ENCODE assay signal across 21 mouse cellular contexts in genomic region chr1:78666585-78666984, GRCm38 (mm10).
"Had no signal": no experiment of that assay in that cellular context is flagged by ENCODE, and none has a peak within 500 bp of the region (broad histone marks: within the 10 kb centered on the region; RNA-seq: fewer than 3 reads in every experiment).

No protein-coding gene starts in this region.

- ATAC-seq: liver, postnatal 0 days; lung, postnatal 0 days; midbrain, embryonic 13.5 days; midbrain, embryonic 16.5 days had no signal

- H3K4me3 ChIP-seq: liver, embryonic 13.5 days; liver, embryonic 15.5 days; lung, embryonic 15.5 days; megakaryocyte, embryonic 14.5 days; midbrain, embryonic 13.5 days; neural tube, embryonic 13.5 days; neural tube, embryonic 15.5 days; stomach, embryonic 15.5 days had no signal

- H3K4me1 ChIP-seq: lung, embryonic 15.5 days; stomach, embryonic 15.5 days had no signal

- H3K9me3 ChIP-seq: liver, embryonic 13.5 days; liver, embryonic 15.5 days; lung, embryonic 15.5 days; megakaryocyte, embryonic 14.5 days; midbrain, embryonic 13.5 days; neural tube, embryonic 13.5 days; neural tube, embryonic 15.5 days; stomach, embryonic 15.5 days had no signal

- DNase-seq: liver, embryonic 13.5 days; liver, postnatal 0 days; lung, adult 2 months; lung, postnatal 4 days; retina, postnatal 1 day; right cerebral cortex, postnatal 14 days; thymus, adult 2 months; thymus, postnatal 25 days; thymus, postnatal 4 days had no signal

- H3K27me3 ChIP-seq: liver, embryonic 13.5 days; liver, embryonic 15.5 days; lung, embryonic 15.5 days; megakaryocyte, embryonic 14.5 days; midbrain, embryonic 13.5 days; neural tube, embryonic 13.5 days; neural tube, embryonic 15.5 days; stomach, embryonic 15.5 days had no signal

- H3K27ac ChIP-seq: liver, embryonic 13.5 days; liver, embryonic 15.5 days; lung, embryonic 15.5 days; midbrain, embryonic 13.5 days; neural tube, embryonic 13.5 days; neural tube, embryonic 15.5 days; stomach, embryonic 15.5 days; stomach, postnatal 0 days had no signal

- H3K9ac ChIP-seq: liver, embryonic 13.5 days; liver, embryonic 15.5 days; liver, postnatal 0 days; lung, embryonic 15.5 days; midbrain, embryonic 13.5 days; neural tube, embryonic 13.5 days; neural tube, embryonic 15.5 days; stomach, embryonic 15.5 days had no signal

- H3K4me2 ChIP-seq: liver, embryonic 11.5 days; liver, embryonic 13.5 days; liver, embryonic 15.5 days; lung, embryonic 15.5 days; midbrain, embryonic 11.5 days; midbrain, embryonic 13.5 days; neural tube, embryonic 13.5 days; neural tube, embryonic 15.5 days; stomach, embryonic 15.5 days had no signal
